Mouse (Mus musculus) cerebellum, postnatal 14 days (tissue): Measurements from ENCODE around the gene Pou3f1.
A peak's percentile ranks its signal among the peaks of the same experiment; 100 is the strongest.

ENCODE experiments used
- DNase-seq, 2 experiments: peaks; one replicate each; pipeline ENCODE4 v3.0.0; 2021; ENCODE audit warnings: mixed read lengths in 2 of 2

The Pou3f1 gene

GRCm38 (mm10) chr4:124656518-124656853, at the start of gene Pou3f1:
Gene Pou3f1 (plus strand): TSS chr4:124656807.
- peak in 1 of 2 experiments; percentile 35 for DNase-seq

GRCm38 (mm10) chr4:124607166-124607565, 49.4 kb upstream of the Pou3f1 start:
- DNase-seq = peak; percentile 53 to 55

GRCm38 (mm10) chr4:124610066-124610465, 46.5 kb upstream of the Pou3f1 start:
- peak in 1 of 2 experiments; percentile 33 for DNase-seq

- no peak for DNase-seq
These were observed 45.9 kb upstream of the Pou3f1 start, which contains the start of gene 3100002H09Rik for GRCm38 (mm10) chr4:124610703-124611102. Gene 3100002H09Rik (minus strand): TSS chr4:124610803.

GRCm38 (mm10) chr4:124611768-124612167, 44.8 kb upstream of the Pou3f1 start:
- DNase-seq = no peak

GRCm38 (mm10) chr4:124614189-124614588, 42.4 kb upstream of the Pou3f1 start:
- DNase-seq = no peak

- no peak for DNase-seq
These were observed 41.1 kb upstream of the Pou3f1 start for GRCm38 (mm10) chr4:124615406-124615960.

- DNase-seq = no peak
These were observed 40.6 kb upstream of the Pou3f1 start for GRCm38 (mm10) chr4:124615986-124616385.

GRCm38 (mm10) chr4:124616636-124617035, 40.0 kb upstream of the Pou3f1 start:
- DNase-seq = no peak

- DNase-seq = no peak
These were observed 38.0 kb upstream of the Pou3f1 start for GRCm38 (mm10) chr4:124618599-124618998.

GRCm38 (mm10) chr4:124621406-124621805, 35.2 kb upstream of the Pou3f1 start:
- DNase-seq = peak in 1 of 2 experiments; percentile 7

GRCm38 (mm10) chr4:124622566-124622965, 34.0 kb upstream of the Pou3f1 start:
- peak; percentile 15 to 17 for DNase-seq

GRCm38 (mm10) chr4:124624111-124624581, 32.5 kb upstream of the Pou3f1 start:
- DNase-seq = peak; percentile 11 to 28

- DNase-seq = peak; percentile 24 to 34
These were observed 29.8 kb upstream of the Pou3f1 start for GRCm38 (mm10) chr4:124626836-124627235.

- DNase-seq = no peak
These were observed 25.2 kb upstream of the Pou3f1 start for GRCm38 (mm10) chr4:124631456-124631855.

GRCm38 (mm10) chr4:124632856-124633255, 23.8 kb upstream of the Pou3f1 start:
- no peak for DNase-seq

GRCm38 (mm10) chr4:124633281-124633680, 23.3 kb upstream of the Pou3f1 start:
- DNase-seq = no peak

- DNase-seq = no peak
These were observed 16.9 kb upstream of the Pou3f1 start for GRCm38 (mm10) chr4:124639715-124640114.

- no peak for DNase-seq
These were observed 12.7 kb upstream of the Pou3f1 start for GRCm38 (mm10) chr4:124643859-124644258.

- DNase-seq = no peak
These were observed 11.6 kb upstream of the Pou3f1 start for GRCm38 (mm10) chr4:124644974-124645433.

- no peak for DNase-seq
These were observed 10.0 kb upstream of the Pou3f1 start for GRCm38 (mm10) chr4:124646591-124646990.

- no peak for DNase-seq
These were observed 8.7 kb upstream of the Pou3f1 start for GRCm38 (mm10) chr4:124647909-124648308.

- DNase-seq = peak; percentile 20 to 39
These were observed 3.7 kb upstream of the Pou3f1 start for GRCm38 (mm10) chr4:124652886-124653285.

GRCm38 (mm10) chr4:124656854-124657650, 445 bp downstream of the Pou3f1 start:
- peak; percentile 59 to 68 for DNase-seq
